Mouse (Mus musculus): Measurements from ENCODE around the gene Galnt2.

Galnt2 gene

DNA sequence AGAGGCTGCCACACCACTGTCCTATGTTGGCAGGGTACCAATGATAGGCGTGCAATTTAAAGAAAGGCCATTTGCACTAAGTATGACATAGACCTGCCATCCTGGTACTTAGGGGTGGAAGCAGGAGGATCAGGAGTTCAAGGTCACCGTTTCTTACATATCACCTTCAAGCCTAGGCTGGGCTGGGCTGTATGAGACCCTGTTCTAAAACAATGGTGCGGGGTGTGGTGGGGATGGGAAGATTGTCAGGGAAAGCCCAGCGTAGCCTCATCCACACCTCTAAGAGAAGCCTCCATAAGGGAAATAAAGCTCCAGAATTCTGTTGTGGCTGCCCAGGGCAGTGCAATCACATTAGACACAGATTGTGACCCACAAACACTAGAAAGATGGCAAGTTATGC lies 4.3 kb downstream of the Galnt2 start:
- no peak for DNase-seq (ENCODE audit: low spot score)

DNA sequence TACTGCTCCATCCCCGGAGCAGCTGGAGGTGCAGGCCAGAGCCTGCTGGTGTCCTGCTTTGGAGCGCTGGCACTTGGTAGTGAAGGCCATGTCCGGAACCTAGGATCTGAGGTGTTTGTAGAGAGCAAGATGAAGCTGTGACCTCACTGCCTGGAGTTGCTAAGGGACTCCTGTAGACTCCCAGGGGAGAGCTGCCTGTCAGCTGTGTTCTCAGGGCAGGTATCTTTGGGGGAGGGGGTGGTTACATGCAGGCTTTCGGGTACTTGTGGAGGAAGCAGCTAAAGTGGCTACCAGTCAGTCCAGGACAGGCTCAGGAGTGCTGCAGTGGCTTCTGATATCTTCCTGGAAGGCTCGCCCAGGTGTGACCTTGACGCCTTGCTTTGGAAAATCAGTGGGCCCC lies 8.2 kb downstream of the Galnt2 start:
- DNase-seq (ENCODE audit: low spot score): no peak

DNA sequence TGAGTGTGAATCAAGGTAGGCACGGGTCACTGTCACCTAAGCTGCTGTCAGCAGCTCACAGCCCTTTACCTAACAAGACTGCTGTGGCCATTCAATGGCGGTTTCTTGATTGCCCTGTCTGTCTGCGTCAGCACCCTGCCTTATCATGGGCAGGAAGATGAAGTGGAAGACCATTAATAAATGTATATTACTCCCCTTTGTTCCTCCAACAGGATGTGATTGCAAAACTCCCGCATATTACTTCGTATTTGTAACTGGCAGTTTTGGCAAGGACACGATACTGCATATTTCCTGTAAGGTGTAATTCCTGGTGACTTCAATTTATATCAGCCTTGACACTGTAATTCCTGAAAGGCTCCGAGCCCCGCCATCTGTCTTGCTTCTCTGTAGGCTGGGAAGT lies 9.7 kb downstream of the Galnt2 start:
- no peak for DNase-seq (ENCODE audit: low spot score)

DNA sequence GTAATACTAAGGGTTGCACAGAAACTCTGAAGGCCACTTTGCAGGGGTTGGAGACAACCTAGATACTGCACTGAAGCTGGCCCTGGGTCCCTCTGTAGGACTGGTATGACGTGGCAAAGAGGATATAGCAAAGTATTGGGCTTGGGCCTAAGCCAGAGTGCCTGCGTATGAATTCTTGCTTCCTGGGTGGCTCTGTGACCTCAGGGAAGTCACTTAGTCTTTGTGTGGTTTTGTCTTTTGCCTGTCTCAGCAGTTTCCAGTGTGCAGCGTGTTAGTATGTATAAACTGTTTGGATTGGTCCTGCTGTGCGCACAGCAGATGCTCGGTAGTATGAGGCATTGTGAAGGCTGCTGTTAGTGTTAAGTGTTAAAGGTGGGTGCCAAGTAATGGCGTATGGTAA lies 11.0 kb downstream of the Galnt2 start:
- no peak for DNase-seq (ENCODE audit: low spot score)

GRCm38 (mm10) chr8:124242913-124243312 lies 11.7 kb downstream of the Galnt2 start:
- no peak for DNase-seq (ENCODE audit: low spot score)

GRCm38 (mm10) chr8:124247581-124247980 lies 16.4 kb downstream of the Galnt2 start:
- DNase-seq (ENCODE audit: low spot score): no peak

- no peak for DNase-seq (ENCODE audit: low spot score)
Observed at GRCm38 (mm10) chr8:124248688-124249087, 17.5 kb downstream of the Galnt2 start.

- no peak for DNase-seq (ENCODE audit: low spot score)
Observed at GRCm38 (mm10) chr8:124250255-124250654, 19.1 kb downstream of the Galnt2 start.

DNA sequence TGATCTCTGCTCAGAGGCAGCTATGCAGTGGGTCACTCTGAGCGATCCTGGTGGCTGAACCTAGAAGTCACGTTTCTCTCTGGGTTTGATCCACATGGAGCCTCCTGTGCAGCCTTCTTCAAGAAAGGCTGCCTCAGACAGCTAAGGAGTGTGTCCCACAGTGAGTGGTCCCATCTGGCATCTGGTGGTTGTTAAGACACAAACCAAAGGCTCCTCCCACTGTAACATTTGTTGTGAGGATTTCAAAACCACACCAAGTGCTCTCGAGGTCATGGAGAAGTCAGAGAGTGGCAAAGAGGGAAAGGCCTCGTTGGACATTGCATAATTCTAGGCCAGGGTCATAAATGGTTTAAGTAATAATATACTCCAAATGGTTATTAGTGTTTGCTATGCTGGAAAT lies 19.6 kb downstream of the Galnt2 start:
- DNase-seq (ENCODE audit: low spot score): no peak

DNA sequence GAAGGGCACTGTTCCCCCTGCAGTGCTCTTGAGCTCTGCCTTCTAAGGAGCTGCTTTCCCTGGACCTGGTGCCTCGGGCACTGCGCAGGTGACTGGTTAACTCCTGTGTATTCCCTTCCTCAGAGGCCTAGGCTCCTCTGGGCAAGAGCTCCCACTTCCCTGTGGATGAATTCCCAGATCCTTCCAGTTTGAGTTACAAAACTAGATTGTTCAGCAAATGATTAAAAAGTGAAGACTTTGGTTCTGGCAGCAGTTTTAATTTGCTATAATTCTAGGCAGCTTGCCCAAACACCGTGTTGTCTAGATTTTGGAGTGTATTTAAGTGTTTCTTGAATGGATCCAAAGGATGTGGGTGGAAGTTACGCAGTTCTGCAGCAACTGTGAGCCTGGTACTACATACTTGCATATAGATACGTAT lies 21.4 kb downstream of the Galnt2 start:
- DNase-seq (ENCODE audit: low spot score): no peak

GRCm38 (mm10) chr8:124253939-124254338 lies 22.7 kb downstream of the Galnt2 start:
- peak; percentile 62 for DNase-seq (ENCODE audit: low spot score)

- DNase-seq (ENCODE audit: low spot score): peak; percentile 55
Observed at GRCm38 (mm10) chr8:124256841-124257240, 25.6 kb downstream of the Galnt2 start.

GRCm38 (mm10) chr8:124257363-124257762 lies 26.2 kb downstream of the Galnt2 start:
- peak; percentile 91 for DNase-seq (ENCODE audit: low spot score)

GRCm38 (mm10) chr8:124259146-124259545 lies 28.0 kb downstream of the Galnt2 start:
- DNase-seq (ENCODE audit: low spot score): no peak

DNA sequence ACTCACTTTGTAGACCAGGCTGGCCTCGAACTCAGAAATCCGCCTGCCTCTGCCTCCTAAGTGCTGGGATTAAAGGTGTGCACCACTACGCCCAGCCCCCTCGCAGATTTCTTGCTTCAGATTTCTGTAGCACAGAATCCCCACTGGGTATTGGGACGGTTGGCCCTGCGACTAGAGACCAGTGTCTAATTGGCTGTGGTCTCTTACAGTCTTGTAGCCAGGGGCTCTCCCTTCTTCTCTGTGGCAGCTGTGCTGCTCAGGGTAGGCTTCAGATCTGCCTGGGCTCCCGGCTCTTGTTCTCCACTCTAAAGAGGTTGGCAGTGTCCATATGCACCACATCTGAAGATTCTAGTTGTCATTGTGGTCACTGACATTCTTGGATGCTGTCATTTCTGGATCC lies 28.7 kb downstream of the Galnt2 start:
- DNase-seq (ENCODE audit: low spot score): no peak

- DNase-seq (ENCODE audit: low spot score): no peak
Observed at GRCm38 (mm10) chr8:124260371-124260770, 29.2 kb downstream of the Galnt2 start.

DNA sequence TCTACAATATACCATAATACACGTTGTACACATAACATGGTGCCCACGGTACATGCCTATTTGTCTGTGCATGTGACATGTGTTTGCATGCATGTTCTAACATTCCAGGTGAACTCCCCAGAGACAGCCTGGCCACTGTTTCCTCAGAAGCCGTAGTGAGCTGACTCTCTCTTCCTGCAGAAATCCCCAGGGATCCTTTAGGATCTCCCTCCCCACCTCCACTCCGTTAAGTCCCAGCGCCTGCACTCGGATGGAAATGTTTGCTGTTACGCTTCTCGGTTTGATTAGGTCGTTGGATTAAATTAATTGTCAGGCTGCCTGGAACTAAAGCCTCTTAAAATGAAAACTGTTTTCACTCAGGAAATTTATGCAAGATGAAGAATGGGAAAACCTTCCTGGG lies 31.9 kb downstream of the Galnt2 start:
- peak; percentile 49 for DNase-seq (ENCODE audit: low spot score)

DNA sequence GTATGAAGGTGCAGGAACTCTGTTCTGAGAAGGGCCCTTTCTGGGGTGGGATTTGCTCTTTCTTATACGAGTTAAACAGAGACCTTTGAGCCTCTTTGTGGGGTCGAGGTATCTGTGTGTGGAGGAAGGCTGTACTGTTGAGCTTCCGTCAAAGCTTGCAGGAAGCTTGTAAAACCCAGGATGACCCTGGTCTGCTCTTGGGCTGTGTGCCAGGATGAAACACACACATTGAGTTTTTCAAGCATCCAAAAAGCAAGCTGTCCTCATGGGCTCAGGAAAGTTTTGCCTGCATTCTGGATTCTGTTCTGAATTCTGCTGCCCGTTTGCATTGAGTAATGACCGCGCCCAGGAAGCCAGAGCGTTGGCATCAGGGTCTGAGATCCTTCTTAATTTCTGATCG lies 32.8 kb downstream of the Galnt2 start:
- DNase-seq (ENCODE audit: low spot score): no peak

DNA sequence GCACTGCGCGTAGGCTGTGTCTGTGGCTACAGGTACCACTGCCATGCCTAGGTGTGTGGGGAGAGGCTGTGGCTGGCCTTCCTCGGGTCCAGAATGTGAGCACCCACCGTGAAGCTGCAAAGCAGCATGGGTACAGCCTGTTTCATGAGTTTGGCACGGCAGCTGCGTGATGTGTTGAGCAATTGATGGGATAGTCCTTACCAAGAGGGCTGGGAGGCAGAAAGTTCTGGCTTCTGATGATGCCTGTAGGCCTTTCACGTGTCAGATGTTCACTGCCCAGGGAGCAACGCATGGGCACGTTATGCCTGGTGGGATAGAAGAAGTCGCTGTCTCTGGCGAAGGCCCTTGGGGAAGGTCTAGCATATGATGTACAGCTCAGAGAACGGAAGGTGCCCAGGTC lies 33.5 kb downstream of the Galnt2 start:
- no peak for DNase-seq (ENCODE audit: low spot score)

GRCm38 (mm10) chr8:124265130-124265529 lies 33.9 kb downstream of the Galnt2 start:
- DNase-seq (ENCODE audit: low spot score): no peak

DNA sequence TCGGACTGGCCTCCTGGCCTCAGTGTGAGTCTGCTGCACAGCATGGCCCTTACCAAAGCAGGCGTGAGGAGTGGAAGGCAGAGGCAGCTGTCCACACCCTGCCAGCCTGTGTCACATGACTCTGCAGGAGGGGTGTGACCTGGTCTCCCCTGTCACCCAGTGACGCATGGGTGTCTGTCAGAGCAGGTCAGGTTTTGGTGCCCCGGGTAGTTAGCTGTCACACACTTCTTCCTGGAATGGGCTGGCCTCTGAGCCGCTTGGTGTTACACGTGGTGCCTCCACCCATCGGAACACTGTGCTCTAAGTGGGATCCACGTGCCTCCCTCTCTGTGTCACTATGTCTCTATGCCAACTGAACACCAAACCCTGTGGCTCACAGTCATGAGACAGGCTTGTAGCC lies 34.6 kb downstream of the Galnt2 start:
- no peak for DNase-seq (ENCODE audit: low spot score)

- DNase-seq (ENCODE audit: low spot score): no peak
Observed at GRCm38 (mm10) chr8:124267206-124267605, 36.0 kb downstream of the Galnt2 start.

DNA sequence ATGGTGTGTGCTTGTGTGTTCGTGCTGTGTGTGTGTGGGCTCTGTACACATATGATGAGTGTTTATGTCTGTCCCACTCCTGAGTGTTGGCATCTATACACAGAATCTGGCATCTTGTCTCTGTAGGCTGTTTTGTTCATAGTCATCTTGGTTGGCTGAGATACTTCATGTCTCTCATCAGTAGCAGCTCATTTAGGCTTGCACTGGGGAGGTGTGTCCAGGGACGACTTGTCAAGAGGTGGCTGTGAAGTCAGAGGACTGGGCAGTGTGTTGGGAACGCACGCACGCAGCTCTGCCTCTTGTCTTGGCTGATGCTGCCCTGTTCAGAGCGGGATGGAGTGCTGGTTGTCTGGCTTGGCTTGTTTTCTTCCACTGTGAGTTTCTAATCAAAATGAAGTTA lies 39.3 kb downstream of the Galnt2 start:
- no peak for DNase-seq (ENCODE audit: low spot score)

GRCm38 (mm10) chr8:124270904-124271303 lies 39.7 kb downstream of the Galnt2 start:
- DNase-seq (ENCODE audit: low spot score): peak; percentile 57

DNA sequence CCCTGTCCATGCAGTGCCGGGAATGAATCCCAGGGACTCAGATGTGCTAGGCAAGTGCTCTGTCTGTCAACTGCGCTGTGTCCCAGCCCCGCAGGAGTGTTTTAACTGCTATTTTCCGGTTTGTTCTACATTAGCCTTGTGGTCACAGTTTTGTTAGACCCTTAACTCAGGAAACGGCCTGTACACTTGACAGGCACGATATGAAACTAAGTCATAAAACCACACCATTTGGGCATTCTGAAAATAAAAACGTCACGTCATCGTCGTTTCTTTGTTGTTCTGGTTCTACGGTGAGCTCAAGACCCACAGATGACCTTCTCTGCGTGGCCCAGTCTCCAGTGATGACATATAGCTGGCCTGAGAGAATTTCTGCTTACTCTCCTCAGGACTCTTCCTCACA lies 40.3 kb downstream of the Galnt2 start:
- DNase-seq (ENCODE audit: low spot score): no peak
